Mouse (Mus musculus): ENCODE measurements around the gene Zfyve1.
A peak's percentile ranks its signal among the peaks of the same experiment; 100 is the strongest.
"Not testable (repeated sequence)": the region's sequence is repeated elsewhere in the genome, so short reads cannot be mapped to it uniquely, and the experiment has no call there.

Gene Zfyve1

GRCm38 (mm10) chr12:83597025-83597501 is at the start of gene Zfyve1:
Gene Zfyve1 (minus strand): TSS chr12:83597222.
- DNase-seq, result peak; percentile 95 to 97

GRCm38 (mm10) chr12:83643116-83643515 is 46.1 kb upstream of the Zfyve1 start:
- no peak for DNase-seq

GRCm38 (mm10) chr12:83641233-83641632 is 44.2 kb upstream of the Zfyve1 start:
- no peak for DNase-seq

- no peak for DNase-seq
These were observed 36.8 kb upstream of the Zfyve1 start for GRCm38 (mm10) chr12:83633807-83634206.

- peak; percentile 64 to 65 for DNase-seq
These were observed 35.6 kb upstream of the Zfyve1 start for GRCm38 (mm10) chr12:83632680-83633025.

GRCm38 (mm10) chr12:83631743-83632679 is 35.0 kb upstream of the Zfyve1 start:
- DNase-seq, result peak; percentile 96 to 98

- DNase-seq, result not testable (repeated sequence)
These were observed 33.9 kb upstream of the Zfyve1 start, which contains the start of gene Rbm25 for GRCm38 (mm10) chr12:83630936-83631335. Gene Rbm25 (plus strand): TSS chr12:83631236.

- no peak for DNase-seq
These were observed 27.3 kb upstream of the Zfyve1 start for GRCm38 (mm10) chr12:83624321-83624720.

GRCm38 (mm10) chr12:83622031-83622755 is 25.2 kb upstream of the Zfyve1 start:
- DNase-seq, result no peak

GRCm38 (mm10) chr12:83620694-83621093 is 23.7 kb upstream of the Zfyve1 start:
- not testable (repeated sequence) for DNase-seq

GRCm38 (mm10) chr12:83618981-83619380 is 22.0 kb upstream of the Zfyve1 start:
- no peak for DNase-seq

GRCm38 (mm10) chr12:83617261-83617660 is 20.2 kb upstream of the Zfyve1 start:
- peak in 1 of 2 experiments; percentile 23 for DNase-seq

- not testable (repeated sequence) for DNase-seq
These were observed 9.4 kb upstream of the Zfyve1 start for GRCm38 (mm10) chr12:83606411-83606810.

- no peak for DNase-seq
These were observed 5.3 kb upstream of the Zfyve1 start for GRCm38 (mm10) chr12:83602285-83602684.

GRCm38 (mm10) chr12:83597881-83598280 is 859 bp upstream of the Zfyve1 start:
- no peak for DNase-seq

- DNase-seq, result no peak
These were observed 649 bp downstream of the Zfyve1 start for GRCm38 (mm10) chr12:83596191-83596954.

- DNase-seq, result no peak
These were observed 2.5 kb downstream of the Zfyve1 start for GRCm38 (mm10) chr12:83594454-83595040.

- DNase-seq, result no peak
These were observed 5.1 kb downstream of the Zfyve1 start for GRCm38 (mm10) chr12:83591754-83592501.

GRCm38 (mm10) chr12:83586628-83587027 is 10.4 kb downstream of the Zfyve1 start:
- no peak for DNase-seq

GRCm38 (mm10) chr12:83582747-83583146 is 14.3 kb downstream of the Zfyve1 start:
- DNase-seq, result no peak

GRCm38 (mm10) chr12:83582106-83582505 is 14.9 kb downstream of the Zfyve1 start:
- DNase-seq, result no peak

- no peak for DNase-seq
These were observed 16.7 kb downstream of the Zfyve1 start for GRCm38 (mm10) chr12:83580283-83580682.
